Mouse (Mus musculus) lung, embryonic 16.5 days (tissue): Measurements from ENCODE around the gene Plxnc1. TPM values are rescaled to one million over a fixed set of nuclear protein-coding genes. Genes with fewer than 3 reads are reported as not detected.

Experiments used
- ATAC-seq: fragments of 200-750 bp; cut with Nextera tagmentation; 2 replicates; pipeline ENCODE4 v1.8.0; 2017; ENCODE audit warnings: low read depth, mild to moderate bottlenecking, moderate library complexity
- H3K27ac ChIP-seq: fragments of 300-500 bp; sonication (generic); 2 replicates; pipeline ENCODE4 v1.5.1; 2014; ENCODE audit warnings: mild to moderate bottlenecking, control low read depth, low read length
- H3K27me3 ChIP-seq: fragments of 300-500 bp; sonication (generic); 2 replicates; pipeline ENCODE4 v1.6.1; 2014; ENCODE audit warnings: low read depth, low read length, mixed read lengths; ENCODE audit not compliant: control insufficient read depth, insufficient read depth
- H3K36me3 ChIP-seq: fragments of 300-500 bp; sonication (generic); 2 replicates; pipeline ENCODE4 v1.6.1; 2014; ENCODE audit warnings: low read length; ENCODE audit not compliant: control insufficient read depth, insufficient read depth
- H3K4me1 ChIP-seq: fragments of 300-500 bp; sonication (generic); replicated peaks from 2 replicates; pipeline ENCODE4 v1.6.1; 2014; ENCODE audit warnings: low read length, mixed read lengths; ENCODE audit not compliant: control insufficient read depth, insufficient read depth
- H3K4me2 ChIP-seq: fragments of 300-500 bp; sonication (generic); 2 replicates; pipeline ENCODE4 v1.6.1; 2014; ENCODE audit warnings: low read depth, low read length, control low read depth
- H3K4me3 ChIP-seq: fragments of 300-500 bp; sonication (generic); 2 replicates; pipeline ENCODE4 v1.5.1; 2014; ENCODE audit warnings: mild to moderate bottlenecking, low read length, control low read depth
- H3K9ac ChIP-seq: fragments of 300-500 bp; sonication (generic); 2 replicates; pipeline ENCODE4 v1.6.1; 2014; ENCODE audit warnings: low read length, control low read depth
- H3K9me3 ChIP-seq: fragments of 300-500 bp; sonication (generic); 2 replicates; pipeline ENCODE4 v1.6.1; 2016; ENCODE audit warnings: low read length; ENCODE audit not compliant: control insufficient read depth
- WGBS: fragments of 180-500 bp; shearing (Covaris S2); extraction: QIAGEN DNeasy Blood & Tissue Kit; methylation state at CpG from one replicate; pipeline ENCODE4 v1.1.7; 2014; 5-methylcytosine and 5-hydroxymethylcytosine counted together
- polyA plus RNA-seq: library from polyadenylated mRNA; unstranded; fragments of >200 nt; fragmentation: Nextera tagmentation; extraction: Ambion mirVana; gene quantifications from 2 replicates; pipeline ENCODE4 v1.2.1, GENCODE M21; 2015

Gene Plxnc1
- polyA plus RNA-seq, 1 experiment from 2014 or later: 5.8 TPM

DNA sequence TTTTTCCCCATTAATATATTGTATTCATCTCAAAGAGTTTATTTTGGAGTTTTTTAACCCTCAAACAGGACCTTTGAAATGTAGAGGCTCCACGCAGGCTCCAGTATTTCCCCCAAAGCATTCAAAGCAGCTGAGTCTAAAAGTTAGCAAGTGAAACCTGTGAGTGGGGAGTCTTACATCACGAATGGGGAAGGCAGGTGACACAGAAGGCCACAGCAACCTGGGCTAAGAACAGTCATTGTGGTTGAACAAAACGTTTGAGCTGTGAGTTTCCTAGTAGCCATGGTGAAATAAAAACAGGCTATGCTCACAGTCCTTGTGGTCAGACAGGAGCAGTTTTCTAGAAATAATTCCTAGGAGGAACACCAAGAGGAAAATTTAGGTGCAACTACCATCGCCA lies 95.3 kb downstream of the Plxnc1 start:
- no peak for ATAC-seq
- no peaks in the 10 kb centered on the region for H3K36me3 ChIP-seq
- no peaks in the 10 kb centered on the region for H3K27me3 ChIP-seq
- H3K9me3 ChIP-seq: no peaks in the 10 kb centered on the region
- no peak overlapping the region for H3K9ac ChIP-seq
- H3K4me2 ChIP-seq: no peak overlapping the region
- H3K4me3 ChIP-seq: no peak overlapping the region
- H3K27ac ChIP-seq: no peak overlapping the region
- 73% methylated on average over 4 of the region's 4 CpGs for WGBS
- H3K4me1 ChIP-seq: no peaks in the 10 kb centered on the region

DNA sequence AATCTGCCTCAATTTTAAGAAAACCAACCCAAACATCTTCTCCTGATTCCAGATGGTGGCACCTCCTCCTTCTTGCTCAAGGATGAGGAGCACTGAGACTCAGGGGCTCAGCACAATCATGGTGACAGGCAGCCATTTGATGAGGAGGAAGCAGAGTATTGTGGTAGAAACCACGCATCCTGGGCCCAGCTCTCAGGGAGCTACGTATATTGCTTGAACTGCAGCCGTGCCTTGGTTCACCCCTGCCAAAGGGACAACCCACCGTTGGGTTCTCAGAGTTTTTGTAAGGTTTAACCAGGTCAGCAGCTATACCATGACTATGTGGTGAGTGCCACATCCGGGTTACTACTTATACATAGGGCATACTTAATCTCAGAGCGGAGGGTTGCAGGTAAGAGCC lies 96.3 kb downstream of the Plxnc1 start:
- Histone ChIP-seq H3K4me2 (no peak overlapping the region), H3K9ac (no peak overlapping the region), H3K36me3 (no peaks in the 10 kb centered on the region), H3K4me1 (no peaks in the 10 kb centered on the region), H3K4me3 (no peak overlapping the region), H3K27ac (no peak overlapping the region), H3K9me3 (no peaks in the 10 kb centered on the region), H3K27me3 (no peaks in the 10 kb centered on the region)
- ATAC-seq: no peak
- 88% methylated on average over 6 of the region's 6 CpGs for WGBS

DNA sequence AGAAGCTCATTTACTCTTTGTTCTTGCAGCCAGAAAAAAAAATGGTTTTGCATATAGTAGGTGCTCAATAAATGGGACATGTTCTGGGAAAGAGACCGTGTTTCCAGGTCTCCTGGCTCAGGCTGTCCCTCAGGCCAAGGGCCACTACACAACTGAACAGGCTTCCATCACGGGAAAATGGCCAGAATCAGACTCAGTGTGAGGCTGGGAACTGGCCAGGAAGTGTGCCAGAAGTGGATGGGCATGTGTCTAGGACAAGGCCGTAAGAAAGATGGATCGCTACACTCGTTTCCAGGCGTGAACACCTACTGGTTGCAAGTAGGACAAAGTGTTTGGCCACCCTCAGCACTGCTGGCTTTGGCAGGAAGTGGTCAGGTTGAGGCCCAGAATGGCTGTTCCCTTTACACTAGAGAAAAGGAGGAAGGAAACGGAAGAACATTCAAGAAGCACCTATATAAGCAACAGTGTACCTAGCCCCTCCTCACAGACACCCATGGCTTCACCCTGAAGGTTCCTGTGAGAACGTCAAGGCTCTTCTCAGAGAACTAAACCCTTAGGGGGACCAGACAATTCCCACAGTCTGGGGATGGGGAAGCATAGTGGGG lies 98.0 kb downstream of the Plxnc1 start:
- Histone ChIP-seq H3K9ac (no peak overlapping the region), H3K27me3 (no peaks in the 10 kb centered on the region), H3K4me3 (no peak overlapping the region), H3K27ac (no peak overlapping the region), H3K4me2 (no peak overlapping the region), H3K9me3 (no peaks in the 10 kb centered on the region), H3K4me1 (no peaks in the 10 kb centered on the region), H3K36me3 (no peaks in the 10 kb centered on the region)
- ATAC-seq: no peak
- WGBS: 82% methylated on average over 8 of the region's 8 CpGs

DNA sequence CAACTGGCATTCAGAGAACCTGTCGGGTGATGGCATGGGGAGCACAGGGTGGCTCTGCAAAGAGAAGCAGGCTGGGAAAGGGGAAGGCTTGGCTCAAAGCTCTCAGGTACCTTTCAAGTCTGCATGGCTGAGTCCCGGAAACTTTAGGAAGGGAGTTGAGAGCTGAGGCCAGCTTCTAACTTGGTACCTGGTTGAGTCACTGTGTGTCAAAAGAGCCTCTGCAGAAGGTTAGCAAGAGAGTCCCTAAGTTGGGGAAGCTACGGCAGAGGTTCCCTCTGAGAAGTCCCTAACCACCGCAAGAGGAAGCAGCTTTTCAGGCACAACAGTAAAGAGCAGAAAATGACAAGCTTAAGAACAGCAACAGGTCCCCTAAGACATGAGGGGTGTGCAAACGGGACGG lies 99.9 kb downstream of the Plxnc1 start:
- Histone ChIP-seq H3K4me3 (no peak overlapping the region), H3K4me2 (no peak overlapping the region), H3K27ac (no peak overlapping the region), H3K9me3 (no peaks in the 10 kb centered on the region), H3K9ac (no peak overlapping the region), H3K4me1 (no peaks in the 10 kb centered on the region), H3K27me3 (no peaks in the 10 kb centered on the region), H3K36me3 (no peaks in the 10 kb centered on the region)
- ATAC-seq: no peak
- WGBS: 80% methylated on average over 6 of the region's 6 CpGs

DNA sequence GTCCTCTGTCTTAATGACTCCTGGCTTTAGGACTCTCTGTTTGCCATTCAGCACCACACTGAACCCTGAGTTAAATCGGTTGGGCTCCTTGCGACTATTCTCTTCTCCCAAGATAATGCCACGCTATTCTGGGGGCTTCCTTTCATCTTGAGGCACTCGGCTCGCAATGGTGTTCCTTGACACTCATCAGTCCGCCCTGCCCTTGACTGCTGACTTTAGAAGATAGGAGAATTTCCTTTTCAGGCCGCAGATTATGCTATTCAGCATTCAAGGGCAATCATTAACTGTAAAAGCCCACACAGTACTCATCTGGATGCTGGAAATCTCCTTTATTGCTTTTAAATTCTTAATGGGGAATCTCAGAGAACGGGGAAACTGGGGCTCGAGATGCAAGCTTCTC lies 108.8 kb downstream of the Plxnc1 start:
- 0 out of 2 replicates have a peak, but pooled peaks cover 3% of the 10 kb centered on the region for H3K36me3 ChIP-seq
- 70% methylated on average over 9 of the region's 9 CpGs for WGBS
- peaks cover 3% of the 10 kb centered on the region; the same call in 1 of the 2 replicates for H3K4me1 ChIP-seq
- no peak overlapping the region for H3K4me3 ChIP-seq
- ATAC-seq: no peak
- no peak overlapping the region for H3K27ac ChIP-seq
- no peak overlapping the region for H3K4me2 ChIP-seq
- H3K9ac ChIP-seq: no peak overlapping the region
- H3K9me3 ChIP-seq: no peaks in the 10 kb centered on the region
- H3K27me3 ChIP-seq: no peaks in the 10 kb centered on the region

DNA sequence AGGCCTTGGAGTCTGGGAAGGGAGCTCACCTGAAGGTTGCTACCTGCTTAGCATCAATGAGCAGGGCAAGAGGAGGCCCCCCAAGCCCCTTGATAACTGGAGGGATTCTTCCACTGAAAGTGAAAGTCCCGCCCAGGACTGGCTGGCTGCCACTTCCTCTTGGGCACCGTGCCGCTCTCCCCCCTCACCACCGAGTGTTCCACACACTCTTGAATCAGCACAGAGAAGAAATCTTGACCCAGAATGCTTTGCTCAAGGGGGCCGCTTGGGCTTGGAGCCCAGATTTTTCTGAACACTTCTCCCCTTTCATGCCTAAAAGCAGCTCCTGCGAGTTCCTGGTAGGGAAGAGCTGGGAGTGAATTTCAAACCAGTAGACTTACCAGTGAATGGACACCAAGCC lies 115.2 kb downstream of the Plxnc1 start:
- Histone ChIP-seq H3K4me3 (peak overlapping the region; percentile 24; the same call in 1 of the 2 replicates), H3K9me3 (no peaks in the 10 kb centered on the region), H3K9ac (peak overlapping the region; percentile 58), H3K36me3 (0 out of 2 replicates have a peak, but pooled peaks cover 3% of the 10 kb centered on the region), H3K4me1 (peaks cover 48% of the 10 kb centered on the region), H3K27me3 (no peaks in the 10 kb centered on the region), H3K4me2 (peak overlapping the region; percentile 52), H3K27ac (peak overlapping the region; percentile 99)
- peak; percentile 91 for ATAC-seq
- WGBS: 8% methylated on average over 6 of the region's 6 CpGs

DNA sequence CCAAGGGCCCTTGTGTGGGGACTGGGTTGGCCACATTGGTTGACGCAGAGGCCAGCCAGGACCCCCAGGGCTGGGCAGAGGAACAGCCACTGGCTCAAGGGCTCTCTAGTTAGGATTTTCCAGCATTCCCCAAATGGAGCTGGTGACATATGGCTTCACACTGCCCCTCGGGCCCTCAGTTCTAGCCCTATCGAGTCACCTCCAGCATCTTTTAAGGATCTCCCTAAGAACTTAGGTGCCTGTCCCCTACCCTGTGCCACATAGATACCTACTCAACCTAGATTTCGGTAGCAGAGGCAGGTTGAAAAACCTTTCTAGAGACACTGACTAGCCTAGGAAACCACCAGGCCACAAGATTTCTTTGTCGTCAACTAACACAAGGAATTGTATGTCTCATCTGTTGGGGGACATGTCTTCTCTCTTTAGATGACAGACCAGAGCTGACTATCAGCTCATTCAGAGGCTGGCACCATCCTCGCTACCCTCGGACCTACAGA lies 115.9 kb downstream of the Plxnc1 start:
- H3K4me1 ChIP-seq: peaks cover 49% of the 10 kb centered on the region
- H3K27me3 ChIP-seq: no peaks in the 10 kb centered on the region

DNA sequence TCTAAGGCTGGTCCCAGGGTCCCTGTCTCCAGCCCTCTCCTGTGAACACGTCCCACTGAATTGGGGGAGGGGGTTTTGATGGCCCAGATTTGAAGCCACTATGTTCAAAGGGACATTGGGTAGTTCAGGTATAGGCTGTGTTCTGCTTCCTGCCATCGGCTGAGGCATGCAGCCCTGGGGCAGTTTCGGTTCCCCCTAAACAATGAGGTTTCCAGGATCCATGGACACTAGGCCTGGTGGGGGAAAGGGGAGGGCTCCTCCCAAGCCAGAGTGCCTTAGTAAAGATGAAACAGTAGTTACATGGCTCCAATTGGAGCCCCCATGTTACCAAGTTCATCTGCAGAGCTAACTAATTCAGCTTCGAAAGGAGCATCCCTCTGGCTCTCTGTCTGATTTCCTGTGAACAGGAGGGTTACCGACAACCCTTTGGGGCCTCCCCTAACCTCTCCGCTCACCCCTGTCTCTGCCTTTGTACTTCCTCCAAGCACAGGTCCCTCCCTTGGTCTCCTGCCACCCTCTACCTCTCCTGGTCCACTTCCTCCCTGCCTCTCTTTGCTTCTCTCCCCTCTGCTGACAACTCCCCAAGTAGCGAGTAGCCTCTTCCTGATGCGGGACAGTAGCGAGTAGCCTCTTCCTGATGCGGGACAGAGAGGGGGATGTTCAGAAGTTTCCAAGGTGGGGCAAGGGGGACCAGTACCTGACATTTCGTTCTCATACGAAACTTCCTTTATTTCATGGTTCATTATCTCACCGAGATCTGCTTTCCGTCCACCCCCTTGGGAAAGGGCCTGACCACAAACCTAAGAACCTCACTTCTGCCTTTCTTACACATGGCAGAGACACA lies 116.5 kb downstream of the Plxnc1 start:
- H3K4me3 ChIP-seq: no peak overlapping the region
- peak overlapping the region; percentile 40 for H3K27ac ChIP-seq
- no peak overlapping the region for H3K4me2 ChIP-seq
- 0 out of 2 replicates have a peak overlapping the region, but pooled peaks have one; percentile 18 for H3K9ac ChIP-seq
- 82% methylated on average over 14 of the region's 14 CpGs for WGBS
- H3K4me1 ChIP-seq: peaks cover 52% of the 10 kb centered on the region
- no peaks in the 10 kb centered on the region for H3K9me3 ChIP-seq
- no peaks in the 10 kb centered on the region for H3K27me3 ChIP-seq
- no peak for ATAC-seq
- no peaks in the 10 kb centered on the region for H3K36me3 ChIP-seq

More for the DNA sequence above, 115.9 kb downstream of the Plxnc1 start:
- Histone ChIP-seq H3K9ac (no peak overlapping the region), H3K9me3 (no peaks in the 10 kb centered on the region), H3K36me3 (no peaks in the 10 kb centered on the region), H3K27ac (peak overlapping the region; percentile 99), H3K4me3 (no peak overlapping the region), H3K4me2 (peak overlapping the region; percentile 52)
- no peak for ATAC-seq
- 84% methylated on average over 7 of the region's 7 CpGs for WGBS

DNA sequence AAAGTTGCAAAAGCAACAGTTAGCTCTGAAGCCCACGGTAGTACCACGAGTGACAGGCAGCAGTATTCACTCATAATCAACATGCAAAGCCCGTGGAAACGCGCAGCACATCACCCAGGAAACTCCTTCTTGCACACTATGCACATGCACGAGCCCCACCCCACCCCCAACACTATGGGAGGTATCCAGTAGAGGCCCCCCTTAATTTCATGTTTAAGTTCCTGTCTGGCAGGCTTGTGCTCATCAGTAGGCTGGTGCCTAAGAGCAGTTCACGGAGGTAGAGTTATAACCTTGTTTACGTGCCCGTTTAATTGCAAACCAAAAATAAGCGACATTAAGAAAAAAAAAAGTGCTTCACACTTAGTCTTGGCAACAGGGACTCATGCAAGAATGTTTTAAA lies 117.3 kb downstream of the Plxnc1 start:
- H3K4me1 ChIP-seq: peaks cover 52% of the 10 kb centered on the region
- WGBS: 46% methylated on average over 10 of the region's 10 CpGs
- H3K27ac ChIP-seq: peak overlapping the region; percentile 40
- ATAC-seq: no peak
- H3K9ac ChIP-seq: no peak overlapping the region
- no peak overlapping the region for H3K4me2 ChIP-seq
- H3K27me3 ChIP-seq: no peaks in the 10 kb centered on the region
- no peaks in the 10 kb centered on the region for H3K9me3 ChIP-seq
- no peaks in the 10 kb centered on the region for H3K36me3 ChIP-seq
- H3K4me3 ChIP-seq: no peak overlapping the region
